Mouse (Mus musculus): Measurements from ENCODE around the gene Ier5l.

Ier5l gene

GRCm38 (mm10) chr2:30469796-30470142 lies 4.2 kb downstream of the Ier5l start:
- DNase-seq: no peak

- peak; percentile 24 for DNase-seq
Observed at GRCm38 (mm10) chr2:30469009-30469408, 5.0 kb downstream of the Ier5l start.

GRCm38 (mm10) chr2:30466787-30467186 lies 7.2 kb downstream of the Ier5l start:
- DNase-seq: no peak

- DNase-seq: no peak
Observed at GRCm38 (mm10) chr2:30464411-30464810, 9.6 kb downstream of the Ier5l start.

GRCm38 (mm10) chr2:30463904-30464330 lies 10.1 kb downstream of the Ier5l start:
- DNase-seq: peak; percentile 87

GRCm38 (mm10) chr2:30463341-30463761 lies 10.7 kb downstream of the Ier5l start:
- DNase-seq: peak; percentile 57

GRCm38 (mm10) chr2:30459241-30459640 lies 14.8 kb downstream of the Ier5l start:
- DNase-seq: no peak

- DNase-seq: no peak
Observed at GRCm38 (mm10) chr2:30458349-30458748, 15.7 kb downstream of the Ier5l start.

GRCm38 (mm10) chr2:30456104-30456980 lies 17.7 kb downstream of the Ier5l start:
- DNase-seq: no peak

GRCm38 (mm10) chr2:30454587-30454986 lies 19.4 kb downstream of the Ier5l start:
- no peak for DNase-seq

GRCm38 (mm10) chr2:30453570-30453969 lies 20.4 kb downstream of the Ier5l start:
- DNase-seq: no peak

GRCm38 (mm10) chr2:30451525-30451924 lies 22.5 kb downstream of the Ier5l start:
- DNase-seq: no peak

GRCm38 (mm10) chr2:30450530-30450929 lies 23.5 kb downstream of the Ier5l start:
- DNase-seq: no peak

GRCm38 (mm10) chr2:30448371-30448770 lies 25.6 kb downstream of the Ier5l start:
- no peak for DNase-seq

GRCm38 (mm10) chr2:30446891-30447826 lies 26.9 kb downstream of the Ier5l start:
- peak; percentile 62 for DNase-seq

GRCm38 (mm10) chr2:30445312-30445711 lies 28.7 kb downstream of the Ier5l start:
- DNase-seq: no peak

GRCm38 (mm10) chr2:30444450-30444849 lies 29.6 kb downstream of the Ier5l start:
- no peak for DNase-seq

GRCm38 (mm10) chr2:30444006-30444405 lies 30.0 kb downstream of the Ier5l start:
- DNase-seq: no peak

- no peak for DNase-seq
Observed at GRCm38 (mm10) chr2:30443281-30443680, 30.7 kb downstream of the Ier5l start.

GRCm38 (mm10) chr2:30442498-30442890 lies 31.5 kb downstream of the Ier5l start:
- no peak for DNase-seq

- peak; percentile 64 for DNase-seq
Observed at GRCm38 (mm10) chr2:30441518-30442497, 32.2 kb downstream of the Ier5l start.

Measured in cerebellum, adult 9-10 months (tissue).